Mouse (Mus musculus): ENCODE measurements around the gene Med15. TPM values are rescaled to one million over a fixed set of nuclear protein-coding genes. Genes with fewer than 3 reads are reported as not detected.

The Med15 gene
- polyA plus RNA-seq, 1 experiment from 2014 or later, result 11.6 TPM

DNA sequence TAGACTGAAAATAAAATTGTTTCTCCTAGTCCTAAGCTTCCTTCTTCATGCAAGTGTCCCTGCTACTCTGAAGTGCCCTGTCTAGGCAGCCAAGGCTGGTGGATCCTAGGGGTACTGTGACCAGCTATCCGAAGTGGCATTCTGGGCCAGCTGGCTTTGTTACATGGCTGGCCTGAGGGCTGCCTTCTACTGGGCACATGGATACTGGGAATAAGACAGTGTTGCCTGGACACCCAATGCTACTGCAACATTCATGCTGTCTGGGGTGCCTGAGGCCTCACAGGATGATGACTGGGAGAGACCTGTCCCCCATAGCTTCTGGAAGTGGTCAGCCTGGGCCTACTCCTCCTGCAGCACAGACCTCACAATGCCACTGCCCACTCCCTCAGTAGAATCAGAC lies 82.0 kb downstream of the Med15 start:
- no peak overlapping the region for H3K4me3 ChIP-seq (ENCODE audit: low read depth, low read length)
- WGBS (ENCODE audit: insufficient replicate concordance), result 95% methylated on average over 1 of the region's 1 CpGs

DNA sequence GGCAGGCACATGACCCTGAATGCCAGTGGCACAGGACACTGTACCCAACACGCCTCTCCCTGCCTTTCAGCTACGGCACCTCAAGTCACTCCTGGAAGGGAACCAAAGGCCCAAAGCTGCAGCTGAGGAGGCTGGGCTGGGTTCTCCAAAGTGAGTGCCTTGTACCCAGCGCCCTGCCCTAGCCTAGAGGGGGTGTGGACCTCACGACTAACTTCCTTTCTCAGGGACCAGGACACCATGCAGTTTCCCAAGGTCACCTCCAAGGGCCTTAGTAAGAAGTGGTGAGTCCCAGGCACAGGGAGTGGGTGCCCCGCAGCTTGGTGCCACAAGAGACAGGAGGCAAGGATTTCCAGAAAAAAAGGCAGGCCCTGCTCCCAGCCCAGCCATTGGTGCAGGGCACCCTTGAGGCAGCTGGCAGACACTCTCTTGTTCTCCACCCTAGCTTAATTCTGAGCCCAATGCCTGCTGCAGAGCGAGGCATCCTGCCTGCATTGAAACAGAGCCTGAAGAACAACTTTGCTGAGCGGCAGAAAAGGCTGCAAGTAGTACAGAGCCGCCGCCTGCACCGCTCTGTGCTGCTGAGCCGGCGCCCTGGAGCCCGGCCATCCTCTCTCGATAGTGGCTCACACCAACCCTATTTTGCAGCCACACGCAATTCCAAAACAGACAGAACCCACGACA lies 82.6 kb downstream of the Med15 start:
- Histone ChIP-seq H3K4me2 (ENCODE audit: low read depth, low read length) (no peak overlapping the region), H3K4me1 (ENCODE audit: insufficient read depth) (peaks cover 14% of the 10 kb centered on the region), H3K36me3 (replicated peaks; ENCODE audit: insufficient read depth, low read length) (peaks cover 31% of the 10 kb centered on the region), H3K9me3 (ENCODE audit: low read length) (no peaks in the 10 kb centered on the region), H3K9ac (replicated peaks) (no peak overlapping the region), H3K27me3 (ENCODE audit: insufficient read depth, low read length) (no peaks in the 10 kb centered on the region), H3K27ac (ENCODE audit: low read depth) (no peak overlapping the region), H3K4me3 (ENCODE audit: low read depth, low read length) (no peak overlapping the region)
- ATAC-seq, result no peak
- TF ChIP-seq EP300 (IDR thresholded peaks at IDR 0.05; ENCODE audit: low read depth) (no peak), CTCF (IDR thresholded peaks at IDR 0.05; ENCODE audit: low read depth) (no peak)
- DNase-seq, result no peak
- 82% methylated on average over 16 of the region's 16 CpGs for WGBS (ENCODE audit: insufficient replicate concordance)

More for the DNA sequence above, 82.0 kb downstream of the Med15 start:
- Histone ChIP-seq H3K36me3 (replicated peaks; ENCODE audit: insufficient read depth, low read length) (peaks cover 36% of the 10 kb centered on the region), H3K9me3 (ENCODE audit: low read length) (no peaks in the 10 kb centered on the region), H3K27ac (ENCODE audit: low read depth) (no peak overlapping the region), H3K4me1 (ENCODE audit: insufficient read depth) (peaks cover 14% of the 10 kb centered on the region), H3K27me3 (ENCODE audit: insufficient read depth, low read length) (no peaks in the 10 kb centered on the region), H3K9ac (replicated peaks) (no peak overlapping the region), H3K4me2 (ENCODE audit: low read depth, low read length) (no peak overlapping the region)
- no peak for DNase-seq
- ATAC-seq, result no peak
- TF ChIP-seq CTCF (IDR thresholded peaks at IDR 0.05; ENCODE audit: low read depth) (no peak), EP300 (IDR thresholded peaks at IDR 0.05; ENCODE audit: low read depth) (no peak)

DNA sequence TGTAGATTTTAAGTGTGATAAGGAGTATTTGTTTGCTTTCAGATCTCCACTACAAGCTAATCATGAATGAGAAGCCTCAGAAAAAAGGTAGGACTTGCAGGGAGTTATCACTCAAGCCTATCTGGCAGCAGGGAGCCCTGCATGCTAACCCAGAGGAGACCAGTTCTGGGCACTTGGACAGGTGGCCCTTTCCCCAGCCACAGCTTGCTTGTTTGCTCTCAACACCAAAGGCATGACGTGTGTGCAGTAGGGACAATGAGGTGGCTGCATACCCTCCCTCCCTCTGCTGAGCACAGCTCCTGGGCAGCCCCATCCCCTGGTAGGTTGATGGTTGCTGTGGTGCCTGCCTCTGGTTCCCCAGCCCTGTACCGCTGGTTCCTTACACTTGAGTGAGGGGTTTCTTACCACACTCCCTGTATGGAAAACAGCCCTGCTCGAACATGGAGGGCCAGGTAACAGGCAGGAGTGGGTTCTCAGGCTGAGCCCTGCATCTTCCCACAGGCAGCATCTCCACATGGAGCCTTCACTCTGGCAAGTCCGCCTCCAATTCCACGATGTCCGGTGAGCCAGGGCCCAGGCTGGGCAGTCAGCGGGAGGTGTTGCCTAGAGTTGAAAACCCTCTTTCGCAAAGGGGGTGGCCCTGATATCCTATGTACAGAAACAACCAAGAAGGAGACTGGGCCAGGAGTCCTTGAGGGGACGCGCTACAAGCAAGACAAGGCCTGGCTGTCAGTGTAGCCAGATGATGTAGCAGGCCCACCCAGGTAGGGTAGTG lies 84.9 kb downstream of the Med15 start:
- Histone ChIP-seq H3K9me3 (ENCODE audit: low read length) (no peaks in the 10 kb centered on the region), H3K36me3 (replicated peaks; ENCODE audit: insufficient read depth, low read length) (peaks cover 21% of the 10 kb centered on the region), H3K4me1 (ENCODE audit: insufficient read depth) (peaks cover 14% of the 10 kb centered on the region), H3K4me2 (ENCODE audit: low read depth, low read length) (no peak overlapping the region), H3K27me3 (ENCODE audit: insufficient read depth, low read length) (no peaks in the 10 kb centered on the region), H3K27ac (ENCODE audit: low read depth) (no peak overlapping the region), H3K9ac (replicated peaks) (no peak overlapping the region), H3K4me3 (ENCODE audit: low read depth, low read length) (no peak overlapping the region)
- ATAC-seq (no peak), DNase-seq (no peak)
- TF ChIP-seq EP300 (IDR thresholded peaks at IDR 0.05; ENCODE audit: low read depth) (no peak), CTCF (IDR thresholded peaks at IDR 0.05; ENCODE audit: low read depth) (no peak)
- 87% methylated on average over 10 of the region's 10 CpGs for WGBS (ENCODE audit: insufficient replicate concordance)

DNA sequence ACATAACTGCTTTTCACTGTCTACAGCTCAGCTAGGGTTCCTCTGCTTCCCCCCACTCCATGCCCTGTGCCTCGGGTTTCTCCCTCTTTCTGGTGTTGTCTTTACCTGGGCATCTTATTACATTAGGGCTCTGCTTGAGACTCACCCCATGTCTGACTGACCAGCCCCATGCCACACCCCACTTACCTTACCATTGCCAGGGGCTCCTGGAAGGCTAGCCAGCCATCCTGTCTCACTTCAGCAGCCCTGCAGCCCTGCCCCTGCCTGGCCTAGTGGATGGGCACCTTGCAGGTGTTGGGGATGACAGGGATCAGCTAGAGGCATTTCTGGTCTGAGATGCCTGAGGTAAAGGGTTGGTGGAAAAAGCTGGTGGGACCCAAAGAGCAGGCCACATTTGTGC lies 85.5 kb downstream of the Med15 start:
- TF ChIP-seq EP300 (IDR thresholded peaks at IDR 0.05; ENCODE audit: low read depth) (no peak), CTCF (IDR thresholded peaks at IDR 0.05; ENCODE audit: low read depth) (no peak)

DNA sequence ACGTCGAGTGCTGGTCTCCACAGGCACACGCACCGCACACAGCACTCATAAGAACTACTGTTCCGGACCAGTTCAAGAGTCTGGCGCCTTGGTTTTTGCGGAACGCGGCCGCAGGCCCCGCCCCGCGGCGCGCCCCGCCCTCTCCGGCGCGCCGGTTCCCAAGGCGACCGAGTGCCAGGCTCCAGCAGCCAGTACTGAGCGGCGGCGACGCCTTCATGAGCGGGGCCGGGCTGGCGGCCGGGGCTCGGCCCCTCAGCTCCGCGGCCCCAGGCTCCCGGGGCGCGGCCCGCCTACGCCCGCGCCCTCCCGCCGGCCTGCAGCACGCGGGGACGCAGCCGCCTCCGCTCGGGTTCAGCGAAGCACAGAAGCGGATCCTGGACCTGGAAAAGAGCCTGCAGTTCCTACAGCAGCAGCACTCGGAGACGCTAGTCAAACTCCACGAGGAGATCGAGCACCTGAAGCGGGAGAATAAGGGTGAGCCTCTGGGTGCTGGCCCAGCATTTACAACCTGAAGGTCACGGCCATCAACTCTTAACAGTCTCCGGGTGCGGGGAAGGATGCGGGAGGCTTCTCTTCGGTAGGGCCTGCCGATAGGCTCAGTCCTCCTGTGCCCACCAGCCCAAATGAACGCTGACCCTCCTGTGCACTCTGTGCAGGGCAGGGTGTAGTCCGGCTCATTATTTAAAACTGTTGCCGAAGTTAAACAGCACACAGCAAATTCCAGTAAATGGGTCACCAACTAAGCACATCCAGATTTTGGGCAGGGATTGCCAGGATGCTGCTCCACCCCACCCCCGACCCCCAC lies 86.2 kb downstream of the Med15 start, which contains the start of gene Ccdc74a:
Gene Ccdc74a (plus strand): TSS at position 161 of the 805 bp plus-strand sequence.
- DNase-seq, result peak; percentile 91
- peak; percentile 98 for ATAC-seq
- Histone ChIP-seq H3K4me2 (ENCODE audit: low read depth, low read length) (peak within 1 kb of the TSS; percentile 86), H3K4me3 (ENCODE audit: low read depth, low read length) (peak within 1 kb of the TSS; percentile 53), H3K27me3 (ENCODE audit: insufficient read depth, low read length) (no peaks in the 10 kb centered on the region), H3K4me1 (ENCODE audit: insufficient read depth) (peaks cover 14% of the 10 kb centered on the region), H3K9me3 (ENCODE audit: low read length) (no peaks in the 10 kb centered on the region), H3K9ac (replicated peaks) (peak within 1 kb of the TSS; percentile 14), H3K36me3 (replicated peaks; ENCODE audit: insufficient read depth, low read length) (peaks cover 19% of the 10 kb centered on the region), H3K27ac (ENCODE audit: low read depth) (peak within 1 kb of the TSS; percentile 25; the same call in 1 of the 2 replicates)
- TF ChIP-seq EP300 (IDR thresholded peaks at IDR 0.05; ENCODE audit: low read depth), result no peak
- TF ChIP-seq CTCF (IDR thresholded peaks at IDR 0.05; ENCODE audit: low read depth), result no peak
- 4% methylated on average over 50 of the region's 65 CpGs for WGBS (ENCODE audit: insufficient replicate concordance)

More for the DNA sequence above, 85.5 kb downstream of the Med15 start:
- Histone ChIP-seq H3K4me1 (ENCODE audit: insufficient read depth) (peaks cover 14% of the 10 kb centered on the region), H3K4me3 (ENCODE audit: low read depth, low read length) (peak overlapping the region; percentile 53), H3K27ac (ENCODE audit: low read depth) (no peak overlapping the region), H3K9ac (replicated peaks) (no peak overlapping the region), H3K36me3 (replicated peaks; ENCODE audit: insufficient read depth, low read length) (peaks cover 21% of the 10 kb centered on the region), H3K4me2 (ENCODE audit: low read depth, low read length) (peak overlapping the region; percentile 86), H3K27me3 (ENCODE audit: insufficient read depth, low read length) (no peaks in the 10 kb centered on the region), H3K9me3 (ENCODE audit: low read length) (no peaks in the 10 kb centered on the region)
- DNase-seq (no peak), ATAC-seq (no peak)
- 41% methylated on average over 1 of the region's 1 CpGs for WGBS (ENCODE audit: insufficient replicate concordance)
